Mouse (Mus musculus): ENCODE measurements at regions not wholly inside any gene's neighbourhood (a gene's known extent, or its start where the extent isn't known, plus 50 kb on each side); places are given as distances from the start of the nearest gene placed in this dataset.

DNA sequence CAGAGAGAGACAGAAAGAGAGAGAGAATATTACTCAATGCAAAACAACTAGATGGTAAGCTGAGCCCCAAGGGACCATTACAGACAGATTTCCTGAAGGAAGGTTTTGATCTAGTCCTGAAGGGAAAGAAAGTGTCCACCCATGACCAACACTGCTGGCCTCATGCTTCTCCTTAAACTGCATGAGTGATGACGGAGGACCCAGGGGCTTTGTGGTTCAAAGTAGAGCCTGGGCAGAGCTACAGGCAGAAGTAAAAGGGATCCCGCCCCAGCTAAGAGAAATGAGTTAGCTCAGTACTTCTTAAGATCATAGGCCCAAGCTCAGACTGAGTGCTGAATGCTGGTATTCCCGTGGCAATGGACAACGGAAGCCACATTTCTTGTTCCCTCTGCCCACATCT, 476.9 kb downstream of the Bnc2 start:
- TF ChIP-seq CTCF (IDR thresholded peaks at IDR 0.05; ENCODE audit: borderline replicate concordance, control insufficient read depth, extremely low read depth, insufficient read depth, low read length, poor library complexity) = no peak
- no peak for TF ChIP-seq POLR2A (IDR thresholded peaks at IDR 0.05; ENCODE audit: control insufficient read depth, extremely low read depth, insufficient read depth, low read length, poor library complexity)

Measured in thymus, adult 2 months (tissue).